Mouse (Mus musculus) lung, embryonic 14.5 days (tissue): ENCODE measurements around the gene En2. TPM values are rescaled to one million over a fixed set of nuclear protein-coding genes. Genes with fewer than 3 reads are reported as not detected.

Experiments used
- ATAC-seq: fragments of 200-750 bp; cut with Nextera tagmentation; 2 replicates; pipeline ENCODE4 v1.8.0; 2017; ENCODE audit warnings: mild to moderate bottlenecking, moderate TSS enrichment, moderate library complexity; ENCODE audit not compliant: insufficient read depth
- DNase-seq: peaks from one replicate; pipeline ENCODE4 v3.0.0-alpha.2; 2015
- H3K27ac ChIP-seq: fragments of 300-500 bp; sonication (generic); 2 replicates; pipeline ENCODE4 v1.5.1; 2014; ENCODE audit warnings: low read depth, mild to moderate bottlenecking, moderate library complexity
- H3K27me3 ChIP-seq: fragments of 300-500 bp; sonication (generic); 2 replicates; pipeline ENCODE4 v1.6.1; 2014; ENCODE audit warnings: low read length, control low read depth; ENCODE audit not compliant: insufficient read depth
- H3K36me3 ChIP-seq: fragments of 300-500 bp; sonication (generic); 2 replicates; pipeline ENCODE4 v1.6.1; 2014; ENCODE audit warnings: control low read depth; ENCODE audit not compliant: insufficient read depth
- H3K4me1 ChIP-seq: fragments of 300-500 bp; sonication (generic); 2 replicates; pipeline ENCODE4 v1.6.1; 2014; ENCODE audit warnings: antibody characterized with exemption, control low read depth; ENCODE audit not compliant: insufficient read depth
- H3K4me2 ChIP-seq: fragments of 300-500 bp; sonication (generic); 2 replicates; pipeline ENCODE4 v1.6.1; 2014; ENCODE audit warnings: mild to moderate bottlenecking
- H3K4me3 ChIP-seq: fragments of 300-500 bp; sonication (generic); 2 replicates; pipeline ENCODE4 v1.5.1; 2014; ENCODE audit warnings: low read depth, low read length
- H3K9ac ChIP-seq: fragments of 300-500 bp; sonication (generic); 2 replicates; pipeline ENCODE4 v1.6.1; 2014
- H3K9me3 ChIP-seq: fragments of 300-500 bp; sonication (generic); 2 replicates; pipeline ENCODE4 v1.6.1; 2016; ENCODE audit warnings: low read depth, low read length, control low read depth
- CTCF ChIP-seq: IDR thresholded peaks from 2 replicates; pipeline ENCODE4 v1.5.1; 2016; ENCODE audit warnings: antibody characterized with exemption, low read depth
- WGBS: fragments of 180-500 bp; shearing (Covaris S2); extraction: QIAGEN DNeasy Blood & Tissue Kit; methylation state at CpG from one replicate; pipeline ENCODE4 v1.1.7; 2014; 5-methylcytosine and 5-hydroxymethylcytosine counted together
- polyA plus RNA-seq: library from polyadenylated mRNA; unstranded; fragments of >200 nt; fragmentation: Nextera tagmentation; extraction: Ambion mirVana; gene quantifications from 2 replicates; pipeline ENCODE4 v1.2.1, GENCODE M21; 2014

En2 gene
- polyA plus RNA-seq, 1 experiment from 2014 or later: not detected

- H3K27me3 ChIP-seq: peaks cover 83% of the 10 kb centered on the region
Measured at GRCm38 (mm10) chr5:28207043-28207442, 41.5 kb downstream of the En2 start.

GRCm38 (mm10) chr5:28208726-28209520 lies 43.4 kb downstream of the En2 start:
- Histone ChIP-seq H3K9ac (no peak overlapping the region), H3K4me3 (no peak overlapping the region; the same call in 1 of the 2 replicates), H3K27ac (no peak overlapping the region), H3K4me1 (no peaks in the 10 kb centered on the region), H3K36me3 (no peaks in the 10 kb centered on the region), H3K4me2 (no peak overlapping the region; the same call in 1 of the 2 replicates), H3K9me3 (no peaks in the 10 kb centered on the region), H3K27me3 (peaks cover 94% of the 10 kb centered on the region)
- DNase-seq (no peak), ATAC-seq (no peak)
- no peak for TF ChIP-seq CTCF
- whole genome bisulfite sequencing: 10% methylated on average over 20 of the region's 20 CpGs

More at GRCm38 (mm10) chr5:28207043-28207442, 41.5 kb downstream of the En2 start:
- DNase-seq (no peak), ATAC-seq (no peak)
- H3K36me3 ChIP-seq: no peaks in the 10 kb centered on the region
- H3K4me1 ChIP-seq: no peaks in the 10 kb centered on the region
- WGBS: 66% methylated on average over 4 of the region's 4 CpGs
- no peak overlapping the region for H3K4me2 ChIP-seq
- no peak for TF ChIP-seq CTCF
- no peak overlapping the region for H3K27ac ChIP-seq
- no peaks in the 10 kb centered on the region for H3K9me3 ChIP-seq
- no peak overlapping the region for H3K4me3 ChIP-seq
- no peak overlapping the region for H3K9ac ChIP-seq

- no peak overlapping the region for H3K27ac ChIP-seq
- WGBS: 1% methylated on average over 80 of the region's 80 CpGs
- no peak overlapping the region for H3K9ac ChIP-seq
- no peak for ATAC-seq
- H3K4me1 ChIP-seq: no peaks in the 10 kb centered on the region
- peaks cover 95% of the 10 kb centered on the region for H3K27me3 ChIP-seq
- peak; percentile 16 for DNase-seq
- H3K4me2 ChIP-seq: peak overlapping the region; percentile 58
- no peaks in the 10 kb centered on the region for H3K9me3 ChIP-seq
- TF ChIP-seq CTCF: no peak
- H3K4me3 ChIP-seq: peak overlapping the region; percentile 31
- no peaks in the 10 kb centered on the region for H3K36me3 ChIP-seq
Measured at GRCm38 (mm10) chr5:28209549-28210431, 44.3 kb downstream of the En2 start.

GRCm38 (mm10) chr5:28210591-28211550 lies 45.4 kb downstream of the En2 start:
- Histone ChIP-seq H3K4me1 (no peaks in the 10 kb centered on the region), H3K36me3 (no peaks in the 10 kb centered on the region), H3K9ac (no peak overlapping the region), H3K4me2 (no peak overlapping the region), H3K27ac (no peak overlapping the region), H3K4me3 (no peak overlapping the region), H3K9me3 (no peaks in the 10 kb centered on the region), H3K27me3 (peaks cover 88% of the 10 kb centered on the region)
- WGBS: 2% methylated on average over 29 of the region's 29 CpGs
- TF ChIP-seq CTCF: no peak
- DNase-seq: no peak
- ATAC-seq: no peak

GRCm38 (mm10) chr5:28211651-28212310 lies 46.3 kb downstream of the En2 start:
- Histone ChIP-seq H3K4me3 (no peak overlapping the region), H3K4me1 (no peaks in the 10 kb centered on the region), H3K27ac (no peak overlapping the region), H3K9ac (no peak overlapping the region), H3K4me2 (no peak overlapping the region), H3K27me3 (peaks cover 79% of the 10 kb centered on the region), H3K9me3 (no peaks in the 10 kb centered on the region), H3K36me3 (no peaks in the 10 kb centered on the region)
- DNase-seq (no peak), ATAC-seq (no peak)
- WGBS: 3% methylated on average over 15 of the region's 15 CpGs
- no peak for TF ChIP-seq CTCF

- no peak overlapping the region for H3K4me2 ChIP-seq
- H3K27me3 ChIP-seq: peaks cover 64% of the 10 kb centered on the region
- no peak overlapping the region for H3K27ac ChIP-seq
- no peaks in the 10 kb centered on the region for H3K9me3 ChIP-seq
- no peak for ATAC-seq
- no peak overlapping the region for H3K4me3 ChIP-seq
- H3K4me1 ChIP-seq: no peaks in the 10 kb centered on the region
- WGBS: 58% methylated on average over 2 of the region's 2 CpGs
- no peak for TF ChIP-seq CTCF
- DNase-seq: no peak
- no peaks in the 10 kb centered on the region for H3K36me3 ChIP-seq
- no peak overlapping the region for H3K9ac ChIP-seq
Measured at GRCm38 (mm10) chr5:28213441-28213840, 47.9 kb downstream of the En2 start.
